Mouse (Mus musculus) kidney, adult 18-20 months (tissue): ENCODE measurements around the gene Ubfd1.

Experiments used
- DNase-seq: peaks from one replicate; pipeline ENCODE4 v3.0.0; 2021

Ubfd1 gene

GRCm38 (mm10) chr7:122066945-122067516 is at the start of gene Ubfd1, which contains the start of gene Ears2:
Gene Ubfd1 (plus strand): TSS chr7:122067175.
Gene Ears2 (minus strand): TSS chr7:122067263.
- peak; percentile 98 for DNase-seq

DNA sequence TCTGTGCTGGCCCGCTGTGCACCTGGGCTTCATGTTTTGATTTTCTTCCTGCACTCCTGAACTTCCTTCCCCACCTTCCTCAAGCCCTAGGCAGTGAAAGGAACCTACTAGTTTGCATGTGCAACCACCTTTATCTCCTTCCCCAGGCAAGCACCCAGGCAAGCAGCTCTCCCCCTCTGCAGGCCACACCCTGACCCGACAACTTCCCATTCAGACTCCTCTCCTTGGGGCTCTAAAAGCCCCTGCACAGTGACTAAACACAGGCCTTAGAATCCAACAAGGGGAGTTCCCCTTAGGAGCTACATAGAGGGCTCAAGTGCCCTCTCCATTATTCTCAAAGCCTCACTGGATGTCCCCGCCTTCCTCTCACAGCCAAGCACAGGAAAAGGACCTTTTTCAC is 48.7 kb upstream of the Ubfd1 start:
- DNase-seq, result no peak

- DNase-seq, result no peak
Observed at GRCm38 (mm10) chr7:122018978-122019377, 48.0 kb upstream of the Ubfd1 start.

DNA sequence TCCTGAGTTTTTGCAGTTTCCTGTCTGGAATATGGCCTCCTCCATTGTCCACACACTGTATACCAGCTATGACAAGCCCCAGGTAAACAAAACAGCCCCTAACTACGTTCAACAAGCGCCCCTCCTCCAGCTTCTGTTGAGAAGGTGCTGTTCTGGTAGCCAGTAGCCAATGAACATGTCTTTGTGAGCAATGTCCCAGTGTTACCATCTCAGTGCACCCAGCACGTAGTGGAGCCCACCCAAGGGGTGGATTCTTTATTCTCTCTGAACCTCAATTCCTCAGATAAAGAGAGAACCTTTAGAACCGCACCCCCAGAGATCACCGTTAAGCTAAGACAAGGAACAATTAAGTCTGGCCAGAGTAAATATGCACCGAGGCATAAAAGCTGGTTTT is 46.7 kb upstream of the Ubfd1 start:
- peak; percentile 30 for DNase-seq

DNA sequence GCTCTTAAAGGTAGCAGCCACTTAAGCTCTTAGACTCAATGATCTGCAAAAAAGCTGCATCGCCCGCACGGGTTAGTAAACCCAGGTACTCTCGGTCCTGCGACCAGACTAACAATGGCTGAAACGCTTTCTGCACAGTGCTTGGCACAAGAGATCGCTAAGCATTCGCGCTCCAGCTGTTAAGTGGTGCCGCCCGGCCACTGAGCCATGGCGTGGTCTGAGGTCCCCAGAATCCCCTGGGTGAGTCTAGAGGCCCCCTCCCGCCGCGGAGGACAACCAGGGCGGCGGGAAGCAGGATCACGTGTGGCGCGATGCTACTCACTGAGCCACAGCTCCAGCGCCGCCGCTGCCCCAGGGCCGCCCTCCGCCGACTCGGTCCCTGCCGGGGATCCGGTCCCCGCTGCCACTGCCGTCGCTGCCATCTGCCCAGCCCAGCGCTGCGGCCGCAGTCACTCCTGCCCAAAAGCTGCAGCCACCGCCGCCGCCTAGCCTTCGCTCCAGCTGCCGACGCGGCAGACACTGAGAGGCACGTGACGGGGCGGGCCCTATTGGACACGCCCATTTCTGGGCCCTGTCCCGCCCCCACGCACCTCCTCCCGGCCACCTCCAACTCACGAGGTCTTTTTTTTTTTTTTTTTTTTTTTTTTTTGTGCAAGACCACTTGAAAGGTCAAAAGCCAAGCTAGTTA is 46.2 kb upstream of the Ubfd1 start, which contains the start of gene Gga2:
Gga2 (minus strand) TSS at position 556 of the 688 bp plus-strand sequence.
- DNase-seq, result peak; percentile 93

GRCm38 (mm10) chr7:122022131-122022530 is 44.8 kb upstream of the Ubfd1 start:
- DNase-seq, result peak; percentile 41

DNA sequence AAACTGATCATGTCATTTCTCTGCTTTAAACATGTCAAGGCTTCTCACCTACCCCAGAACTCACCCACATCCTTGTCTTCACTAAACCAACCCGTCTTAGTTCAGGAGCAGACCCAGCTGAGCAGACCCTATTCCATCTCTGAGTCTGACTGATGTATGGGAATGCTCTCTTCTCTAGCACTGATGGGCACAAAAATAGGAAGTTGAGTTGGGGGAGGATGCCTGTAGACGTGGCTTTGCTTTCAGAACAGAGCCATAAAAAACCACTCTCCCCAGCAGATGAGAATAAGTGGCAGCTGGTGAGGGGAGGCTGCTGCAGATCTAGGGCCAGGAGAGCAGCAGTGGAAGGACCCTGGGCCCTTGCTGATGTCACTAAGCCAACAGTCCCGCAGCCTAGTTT is 33.6 kb upstream of the Ubfd1 start:
- DNase-seq, result no peak

DNA sequence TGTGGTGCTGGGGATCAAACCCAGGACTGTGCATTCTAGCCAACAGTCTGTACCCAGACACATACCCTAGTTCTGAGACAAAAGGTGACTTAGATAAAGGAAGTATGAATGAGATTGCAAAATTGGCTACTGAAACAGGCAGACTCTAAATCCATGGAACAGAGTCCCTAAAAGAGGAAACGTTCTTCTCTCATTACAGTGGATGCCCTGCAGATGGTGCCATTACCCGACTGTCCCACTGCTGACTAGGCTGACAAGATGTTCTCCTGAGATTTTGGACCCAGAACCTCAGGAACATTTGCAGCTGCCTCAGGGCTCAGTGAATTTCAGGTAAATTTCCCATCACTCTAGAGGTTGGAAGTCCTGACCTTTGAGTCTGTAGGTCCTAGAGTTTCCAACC is 32.6 kb upstream of the Ubfd1 start:
- DNase-seq, result no peak

DNA sequence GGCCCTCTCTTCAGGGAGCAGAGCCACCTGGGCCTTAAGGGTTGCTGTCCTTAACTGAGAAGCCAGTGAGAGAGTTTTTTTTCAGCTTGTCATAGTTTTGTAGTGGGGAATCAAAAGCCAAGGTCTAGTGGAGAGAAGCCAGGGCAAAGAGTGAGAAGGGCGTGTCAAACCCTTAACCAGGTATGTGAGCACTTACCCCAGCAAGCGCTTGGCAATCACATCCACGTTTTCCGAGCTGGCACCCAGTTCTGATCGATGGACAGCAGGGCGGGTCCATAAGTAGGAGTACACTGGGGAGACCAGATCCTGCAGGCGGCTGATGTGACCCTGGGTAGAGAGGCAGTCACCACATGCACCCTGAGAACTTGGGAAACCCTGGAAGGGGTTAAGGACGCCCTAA is 22.9 kb upstream of the Ubfd1 start:
- DNase-seq, result peak; percentile 29

GRCm38 (mm10) chr7:122045181-122045634 is 21.8 kb upstream of the Ubfd1 start:
- DNase-seq, result peak; percentile 27

DNA sequence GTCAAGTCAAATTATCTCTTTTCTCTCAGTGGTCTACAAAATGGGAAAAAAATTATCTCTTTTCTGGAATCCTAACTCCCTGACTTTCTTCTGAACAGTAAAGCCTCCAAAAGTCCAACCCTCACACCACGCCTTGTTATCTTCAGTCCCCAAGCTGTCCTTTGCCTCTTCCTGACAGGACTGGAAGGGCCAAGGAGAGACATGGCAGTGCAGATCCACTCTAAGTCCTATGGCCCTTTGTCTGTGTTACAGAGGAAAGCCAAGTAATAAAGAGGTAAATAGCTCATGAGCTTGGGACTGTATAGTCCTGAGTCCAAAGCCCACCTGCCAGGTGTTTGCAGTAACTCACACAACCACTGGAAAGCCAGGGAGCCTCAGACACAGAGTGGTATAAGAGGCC is 21.3 kb upstream of the Ubfd1 start:
- DNase-seq, result no peak

DNA sequence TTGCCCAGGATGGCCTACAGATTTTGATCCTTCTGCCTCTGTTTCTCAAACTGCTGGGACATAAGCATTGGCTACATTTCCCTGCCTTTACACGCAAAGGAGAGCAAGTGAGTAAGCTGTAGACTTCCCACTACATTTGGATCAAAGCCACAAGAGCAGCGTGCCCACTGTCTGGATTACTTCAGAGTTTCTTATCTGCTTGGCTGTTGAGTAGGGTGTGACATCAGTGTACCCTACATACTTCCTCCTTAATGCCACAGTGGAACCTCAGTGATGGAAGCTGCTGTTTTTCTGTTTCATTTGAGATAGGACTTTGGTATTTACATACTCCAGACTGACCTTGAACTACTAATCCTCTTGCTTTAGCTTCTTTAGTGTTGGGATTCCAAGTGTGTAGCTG is 20.2 kb upstream of the Ubfd1 start:
- DNase-seq, result no peak

DNA sequence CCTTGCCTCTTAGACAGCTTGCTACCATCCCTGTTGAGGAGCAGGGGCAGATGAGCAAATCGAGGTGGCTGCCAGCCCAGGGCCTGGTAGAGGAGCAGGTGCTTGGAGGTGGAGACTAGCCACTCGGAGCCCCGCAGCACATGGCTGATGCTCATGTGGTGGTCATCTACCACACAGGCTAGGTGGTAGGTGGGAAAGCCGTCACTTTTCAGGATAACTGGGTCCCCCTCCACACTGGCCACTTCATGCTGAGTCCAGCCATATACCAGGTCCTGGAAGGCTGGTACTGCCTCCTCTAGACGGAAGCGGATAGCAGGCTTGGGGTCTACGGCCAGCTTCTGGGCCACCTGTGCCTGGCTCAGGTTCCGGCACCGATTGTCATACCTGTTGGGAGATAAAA is 18.8 kb upstream of the Ubfd1 start:
- DNase-seq, result no peak

DNA sequence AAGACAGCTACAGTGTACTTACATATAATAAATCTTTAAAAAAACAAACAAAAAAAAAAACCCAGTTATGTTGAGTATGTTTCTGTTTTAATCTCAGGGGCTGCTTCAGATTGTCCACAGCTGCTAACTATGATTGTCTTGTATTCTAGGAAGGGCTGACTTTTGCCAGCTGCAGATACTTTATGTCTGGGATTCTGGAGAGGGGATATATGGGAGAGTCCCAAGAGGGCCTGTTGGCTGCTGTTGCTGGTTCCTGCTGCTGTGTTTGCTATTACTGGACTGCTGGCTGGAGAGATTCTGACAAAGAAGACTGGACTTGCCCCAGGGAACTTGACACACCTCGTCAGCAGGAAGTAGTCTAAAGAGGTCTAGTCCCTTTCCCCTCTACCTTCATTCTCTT is 16.1 kb upstream of the Ubfd1 start:
- no peak for DNase-seq

- no peak for DNase-seq
Observed at GRCm38 (mm10) chr7:122056633-122057032, 10.3 kb upstream of the Ubfd1 start.

DNA sequence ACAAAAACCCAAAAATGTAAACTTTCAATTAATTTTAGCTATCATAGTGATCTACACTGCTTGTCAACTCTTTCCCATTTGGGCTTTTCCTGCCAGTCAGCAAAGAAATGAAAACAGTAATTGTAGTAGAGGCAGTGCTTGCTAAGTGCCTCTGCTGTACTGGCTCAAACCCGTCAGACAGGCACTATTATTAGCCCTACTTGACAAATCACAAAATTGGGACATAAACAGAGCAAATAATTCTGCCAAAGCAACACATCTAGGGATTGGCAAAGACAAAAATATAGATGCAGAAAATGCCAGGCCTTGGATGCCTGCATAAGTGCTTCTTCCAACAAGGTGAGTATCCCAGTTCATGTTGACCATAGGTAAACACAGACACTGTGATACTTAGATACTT is 1.3 kb upstream of the Ubfd1 start:
- DNase-seq, result no peak

DNA sequence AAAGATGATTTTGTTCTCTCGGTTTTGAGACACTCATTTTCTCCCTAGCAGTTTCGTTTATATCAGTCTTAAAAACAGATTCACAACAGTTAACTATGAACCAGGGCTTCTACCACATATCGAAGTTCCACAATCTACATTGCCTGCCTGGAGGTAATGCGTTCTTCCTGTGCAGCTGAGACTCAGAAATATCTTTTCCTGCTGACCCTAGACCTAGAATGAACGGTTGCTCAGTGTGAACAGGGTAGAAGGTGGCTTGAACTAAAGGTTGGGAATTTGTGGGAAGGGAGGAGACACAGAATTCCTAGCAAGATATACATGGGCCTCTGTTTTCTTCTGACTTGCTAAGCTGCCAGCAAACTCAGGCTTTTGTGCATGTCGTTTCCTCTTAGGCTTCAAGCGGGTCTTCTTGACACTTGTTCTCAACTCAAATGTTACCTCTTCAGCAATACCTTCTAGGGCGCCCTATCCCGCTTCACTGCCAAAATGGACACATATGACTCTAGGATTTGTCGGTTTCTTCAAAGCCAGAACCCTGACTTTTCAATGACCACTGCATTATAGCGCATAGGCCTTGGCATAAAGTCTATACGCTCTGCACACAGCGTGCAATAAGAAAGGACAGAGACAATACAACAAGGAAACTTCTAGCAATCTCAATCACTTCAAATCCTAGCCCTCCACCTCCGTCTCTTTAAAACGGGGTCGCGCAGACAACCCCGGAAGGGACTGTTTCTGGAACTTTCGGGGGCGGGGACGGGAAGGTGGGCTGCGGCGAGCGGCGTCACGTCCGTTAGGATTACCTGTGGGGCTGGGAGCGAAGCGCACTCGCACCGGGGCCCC is 652 bp upstream of the Ubfd1 start:
- no peak for DNase-seq

- DNase-seq, result peak; percentile 37
Observed at GRCm38 (mm10) chr7:122067517-122068381, 774 bp downstream of the Ubfd1 start.

- no peak for DNase-seq
Observed at GRCm38 (mm10) chr7:122074374-122074773, 7.4 kb downstream of the Ubfd1 start.

- DNase-seq, result peak; percentile 24
Observed at GRCm38 (mm10) chr7:122079798-122080554, 13.0 kb downstream of the Ubfd1 start.

GRCm38 (mm10) chr7:122081071-122081470 is 14.1 kb downstream of the Ubfd1 start:
- no peak for DNase-seq
